Mouse (Mus musculus): ENCODE data around the gene Abcb11. TPM values are rescaled to one million over a fixed set of nuclear protein-coding genes. Genes with fewer than 3 reads are reported as not detected.
A peak's percentile ranks its signal among the peaks of the same experiment; 100 is the strongest.

Abcb11 gene
- total RNA-seq, 1 experiment from 2014 or later: 0.09 TPM

DNA sequence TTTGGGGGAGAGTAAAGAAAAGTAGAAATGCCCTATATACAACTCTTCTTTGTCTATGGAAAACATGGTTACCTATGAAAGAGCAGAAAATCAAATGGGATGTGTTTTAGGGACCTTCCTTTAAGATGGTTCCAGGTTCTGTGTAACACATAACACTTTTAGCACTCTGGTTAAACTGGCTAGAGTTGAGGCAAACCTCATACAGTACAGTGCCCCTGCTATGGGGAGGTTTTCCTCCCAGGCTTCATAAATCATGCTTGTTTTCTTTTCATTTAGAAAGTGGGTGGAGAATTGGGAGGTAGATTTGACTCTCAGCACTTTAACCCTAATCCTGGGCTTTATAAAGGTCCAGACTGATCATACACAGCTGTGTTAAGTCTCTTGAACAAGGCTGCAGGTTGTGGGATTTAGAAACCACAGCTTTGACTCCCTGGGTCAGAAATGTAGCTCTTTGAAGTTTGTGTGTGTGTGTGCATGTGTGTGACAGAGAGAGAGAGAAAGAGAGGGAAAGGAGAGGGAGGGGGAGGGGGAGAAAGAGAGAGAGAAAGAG lies 78.3 kb downstream of the Abcb11 start:
- no peak for DNase-seq

DNA sequence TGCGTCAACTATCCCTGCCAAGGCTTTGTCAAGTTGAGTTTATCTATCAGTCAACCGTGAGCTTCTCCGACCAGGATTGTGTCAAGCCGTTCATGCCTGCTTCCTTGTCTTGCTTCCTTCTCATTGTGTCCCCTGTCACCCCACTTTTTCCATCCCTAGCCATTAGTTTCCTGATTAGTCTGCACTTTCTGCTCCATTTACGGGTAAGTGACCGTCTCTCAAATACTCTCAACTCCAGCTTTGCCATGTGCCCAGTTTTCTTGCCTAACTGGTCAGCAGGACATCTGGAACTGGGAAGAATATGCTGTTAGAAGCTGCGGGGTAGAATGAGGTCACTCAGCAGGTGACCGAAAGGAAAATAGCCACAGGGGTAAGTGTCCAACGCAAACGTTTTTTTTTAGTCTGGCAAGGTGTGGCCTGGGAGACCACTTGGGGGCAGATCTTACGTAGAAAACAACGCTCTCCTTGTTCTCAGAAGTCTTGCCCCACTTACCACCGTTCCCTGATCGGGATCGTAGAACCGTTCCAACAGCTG lies 94.1 kb downstream of the Abcb11 start:
- no peak for DNase-seq

DNA sequence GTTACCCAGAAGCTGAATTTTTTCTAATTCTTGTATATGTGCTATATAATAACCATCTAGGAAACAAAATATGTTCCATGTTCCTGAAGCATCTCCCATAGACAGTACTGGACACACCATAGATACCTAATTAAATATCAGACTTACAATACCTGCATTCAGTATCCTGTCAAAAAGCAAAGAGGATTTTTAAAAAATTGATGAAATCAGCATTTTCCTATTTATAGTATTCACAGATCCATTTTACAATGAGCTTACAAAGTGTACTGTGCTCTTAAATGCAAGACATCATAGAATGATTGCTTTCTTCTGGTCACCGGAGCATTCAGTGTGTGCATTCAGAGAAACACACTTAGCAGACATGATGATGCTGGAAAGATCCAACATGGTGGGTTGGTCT lies 95.3 kb downstream of the Abcb11 start:
- no peak for DNase-seq

DNA sequence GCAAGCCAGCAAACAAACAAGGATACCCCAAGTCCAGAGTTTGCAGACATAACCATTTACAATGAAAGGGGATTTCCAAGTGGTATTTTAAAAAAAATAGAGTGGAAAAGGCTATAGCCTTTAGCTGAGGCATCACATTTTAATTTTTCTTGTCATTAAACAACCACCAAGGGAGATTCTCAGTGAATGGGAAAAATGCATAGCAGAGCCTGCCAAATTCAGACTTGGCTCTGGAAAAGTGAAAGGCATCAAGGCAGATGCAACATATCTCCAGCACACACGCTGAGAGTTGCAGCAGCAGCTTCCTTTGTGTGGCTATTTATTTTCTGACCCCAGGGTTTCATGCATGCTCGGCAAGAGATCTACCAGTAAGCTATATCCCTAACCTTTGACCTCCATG lies 97.5 kb downstream of the Abcb11 start:
- DNase-seq: no peak

DNA sequence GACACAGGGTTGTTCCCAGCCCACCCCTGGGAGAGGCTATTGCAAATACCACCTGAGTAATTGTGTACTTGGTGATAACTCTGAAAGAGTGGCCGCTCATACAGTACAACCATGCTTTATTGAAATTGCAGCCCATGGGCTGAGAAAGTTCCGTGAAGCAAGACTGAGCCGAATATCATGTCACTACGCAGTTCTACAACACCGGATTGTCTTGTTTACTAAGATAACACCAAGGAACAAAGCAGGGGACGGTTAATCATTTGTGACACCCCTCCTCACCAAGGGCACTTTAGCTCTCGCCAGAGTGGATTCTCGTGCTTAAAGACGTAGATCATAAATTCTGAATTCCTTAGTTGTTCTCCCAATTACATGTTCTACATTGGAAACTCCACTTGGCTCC lies 103.1 kb downstream of the Abcb11 start:
- no peak for DNase-seq

DNA sequence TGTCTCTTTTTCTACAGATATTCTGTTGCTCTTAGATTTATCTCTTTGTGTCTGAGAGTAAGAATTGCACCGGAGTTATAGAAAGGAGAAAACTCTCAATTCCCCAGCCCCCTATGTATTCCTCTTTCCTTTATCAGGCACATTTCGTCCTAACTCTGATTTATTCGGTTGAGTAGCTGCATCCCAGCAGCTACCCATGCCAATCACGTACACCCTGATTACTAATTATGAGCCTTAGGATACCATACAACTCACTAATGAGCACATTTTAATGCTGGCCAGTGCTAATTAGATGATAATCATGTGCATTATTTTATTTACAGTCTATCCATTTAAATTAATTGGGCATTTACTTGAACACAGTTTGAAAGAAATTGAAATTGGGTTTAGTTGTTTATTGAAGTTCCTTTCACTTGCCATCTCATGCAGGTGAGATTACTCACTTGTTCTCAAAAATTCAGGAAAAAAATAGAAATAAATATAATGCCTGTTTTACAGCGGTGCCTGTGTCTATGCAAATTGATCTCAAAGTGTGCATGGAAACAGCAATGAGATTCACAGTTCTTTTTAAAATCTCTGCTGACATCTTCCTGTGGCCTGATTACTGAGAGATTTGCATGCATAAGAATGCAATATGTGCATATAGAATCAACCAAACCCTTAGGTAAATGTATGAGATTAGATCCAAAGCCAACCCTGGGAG lies 107.3 kb downstream of the Abcb11 start:
- DNase-seq: no peak

DNA sequence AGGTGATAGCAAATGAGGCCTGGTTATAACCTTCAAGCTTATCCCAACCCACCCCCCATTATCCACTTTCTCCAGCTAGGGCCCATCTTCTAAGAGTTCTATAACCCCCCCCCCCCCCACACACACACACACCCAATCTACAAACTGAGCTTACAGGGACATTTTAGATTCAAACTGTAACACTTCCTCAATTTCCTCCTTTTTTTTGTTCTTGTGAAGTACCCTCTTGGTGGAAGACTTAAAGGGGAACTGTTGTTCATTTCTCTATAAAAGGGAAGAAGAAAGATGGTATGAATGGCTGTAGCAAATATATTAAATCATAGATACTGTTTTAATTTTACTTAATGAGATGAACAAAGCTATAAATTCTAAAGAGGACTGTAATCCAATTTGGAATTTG lies 110.3 kb downstream of the Abcb11 start:
- no peak for DNase-seq

DNA sequence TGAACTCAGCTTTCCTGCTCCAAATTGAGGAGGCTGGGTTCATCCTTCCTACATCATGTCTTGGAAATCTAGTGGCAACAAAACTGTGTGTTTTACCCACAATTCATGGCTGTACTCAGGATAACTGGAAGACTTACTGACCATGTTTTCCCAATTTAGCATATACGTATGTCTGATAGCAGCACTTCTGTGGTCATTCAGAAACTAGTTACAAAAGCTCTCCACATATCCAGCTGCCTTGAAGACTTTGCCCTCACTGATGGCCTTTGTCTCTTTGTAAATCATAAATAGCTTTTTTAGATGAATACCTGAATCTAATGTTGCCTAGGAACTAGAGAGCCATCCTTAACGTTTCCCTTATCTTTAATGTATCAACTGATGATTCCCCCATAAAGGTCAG lies 112.3 kb downstream of the Abcb11 start:
- no peak for DNase-seq

DNA sequence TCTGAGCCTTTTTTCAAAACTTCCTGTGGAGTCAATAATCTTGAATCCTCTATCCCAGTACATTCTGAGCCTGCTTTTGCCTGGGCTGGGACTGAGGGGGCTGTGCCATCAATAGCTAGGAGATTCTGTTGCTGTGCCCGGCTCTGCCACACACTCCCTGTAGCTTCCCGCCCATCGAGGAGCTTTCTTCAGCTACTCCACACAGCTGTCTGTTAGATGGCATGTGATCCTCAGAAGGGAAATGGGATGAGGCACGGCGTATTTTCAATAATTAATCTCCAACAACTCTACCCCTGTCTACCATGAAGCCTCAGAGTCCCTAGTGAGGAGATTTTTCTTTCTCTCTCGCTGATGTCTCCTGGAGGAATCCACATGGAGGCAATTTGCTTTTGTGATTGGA lies 113.8 kb downstream of the Abcb11 start:
- no peak for DNase-seq

DNA sequence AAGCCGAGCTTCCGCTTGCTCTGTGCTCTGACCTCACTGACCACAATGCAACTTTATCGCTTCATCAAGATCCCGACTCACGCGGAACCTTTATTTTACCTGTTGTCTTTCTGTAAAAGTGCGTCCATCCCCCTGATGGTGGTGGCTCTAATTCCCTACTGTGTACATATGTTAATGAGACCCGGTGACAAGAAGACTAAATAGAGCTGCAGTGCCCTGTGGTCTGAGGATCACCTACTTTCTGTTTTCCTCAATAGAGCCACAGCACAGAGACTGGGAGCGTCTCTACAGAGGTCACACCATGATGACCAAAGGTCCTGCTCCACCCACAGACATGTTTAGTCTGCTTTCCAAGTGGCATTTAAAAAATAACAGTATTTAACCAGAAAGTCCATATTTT lies 115.5 kb downstream of the Abcb11 start:
- DNase-seq: no peak

DNA sequence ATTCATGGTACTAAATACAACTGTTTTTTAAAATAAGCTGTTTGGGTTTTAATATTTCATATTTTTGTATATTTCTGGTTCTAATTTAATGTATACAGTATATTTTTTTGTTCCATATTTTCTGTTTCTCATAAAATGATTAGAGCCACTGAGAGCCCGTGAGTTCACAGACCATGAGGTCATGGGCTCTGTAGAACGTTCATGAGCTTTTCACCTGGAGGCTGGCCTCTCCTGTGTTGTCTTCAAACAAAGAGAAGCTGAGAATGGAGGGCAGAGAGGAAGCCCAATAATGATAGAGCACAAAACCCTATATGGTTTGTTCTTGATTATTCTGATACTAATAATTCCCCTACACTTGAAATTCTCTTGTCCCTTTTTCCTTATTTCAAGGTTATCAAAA lies 117.7 kb downstream of the Abcb11 start:
- no peak for DNase-seq

DNA sequence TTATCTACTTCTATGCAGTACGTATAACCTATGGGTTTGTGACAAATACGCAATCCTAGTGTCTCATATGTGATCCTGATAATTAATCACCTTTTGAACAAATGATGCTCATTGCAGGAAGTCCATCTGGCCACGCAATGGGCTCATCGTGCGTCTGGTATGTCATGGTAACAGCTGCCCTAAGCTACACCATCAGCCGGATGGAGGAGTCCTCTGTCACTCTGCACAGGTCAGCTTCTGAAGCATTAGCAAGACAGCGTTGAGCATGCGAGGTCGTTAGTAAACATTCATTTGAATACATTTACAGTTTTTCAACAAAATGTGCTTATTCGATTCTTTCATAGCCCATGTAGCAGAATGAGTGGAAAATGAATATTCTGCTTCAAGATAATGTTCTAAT lies 119.6 kb downstream of the Abcb11 start:
- no peak for DNase-seq

DNA sequence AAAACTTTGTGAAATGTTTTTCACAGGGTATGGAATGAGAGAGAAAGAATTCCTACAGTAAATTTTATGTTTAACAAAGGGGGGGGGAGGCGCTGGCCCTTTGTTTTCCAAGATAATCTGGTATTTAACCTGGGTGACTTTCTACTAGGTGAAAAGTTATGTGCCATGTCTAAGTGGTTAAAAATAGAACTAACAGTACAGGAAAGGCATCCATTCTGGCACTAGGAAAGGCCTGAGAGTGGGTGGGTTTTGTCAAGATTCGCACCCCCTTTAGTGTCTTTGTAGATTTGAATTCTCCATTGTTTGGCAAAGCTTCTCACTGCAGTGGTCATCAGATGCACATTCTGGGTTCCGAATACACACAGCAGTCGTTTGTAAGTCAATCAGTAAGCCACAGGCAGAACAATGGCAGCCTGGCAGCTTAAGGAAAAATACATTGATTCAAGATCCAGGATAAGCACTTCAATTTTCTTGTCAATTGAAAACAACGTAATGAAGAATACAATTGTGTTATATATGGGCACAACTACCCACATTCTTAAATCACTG lies 120.5 kb downstream of the Abcb11 start:
- DNase-seq: no peak

DNA sequence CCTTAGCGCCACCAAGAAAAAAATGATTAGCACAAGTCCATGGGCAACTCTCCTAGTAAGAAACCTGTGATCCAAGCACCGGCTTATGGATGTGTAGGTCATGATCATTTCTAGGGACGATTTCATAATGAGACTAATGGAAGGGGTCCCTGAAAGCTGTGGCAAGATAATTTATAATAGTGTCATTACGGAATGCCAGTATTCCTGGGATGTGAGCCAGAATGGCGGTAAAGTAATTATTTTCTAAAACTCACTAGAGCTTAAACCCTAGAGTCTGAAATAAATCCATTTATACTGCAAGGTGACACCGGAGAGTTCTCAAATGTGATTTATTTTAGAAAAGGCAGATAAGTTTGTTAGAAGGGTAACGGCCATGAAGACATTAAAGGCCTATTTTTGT lies 127.2 kb downstream of the Abcb11 start:
- DNase-seq: no peak

DNA sequence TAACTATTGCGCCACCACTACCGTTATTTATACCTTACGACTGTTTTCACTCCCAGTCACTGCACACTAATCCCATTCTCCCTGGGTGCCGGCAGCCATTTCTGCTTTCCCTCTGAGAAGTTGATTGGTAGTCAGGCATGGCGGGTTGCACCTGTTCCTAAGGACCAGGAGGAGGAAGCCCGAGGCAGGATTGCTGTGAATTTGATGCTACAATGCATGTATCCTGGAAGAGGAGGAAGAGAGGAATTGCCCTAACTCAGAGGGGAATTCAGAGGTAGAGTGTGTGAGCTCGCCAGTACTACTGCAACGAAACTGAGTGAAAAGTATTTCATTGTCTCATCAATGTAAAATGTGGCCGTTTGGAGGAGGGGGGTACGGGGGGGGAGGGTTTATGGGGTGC lies 129.8 kb downstream of the Abcb11 start:
- DNase-seq: no peak

DNA sequence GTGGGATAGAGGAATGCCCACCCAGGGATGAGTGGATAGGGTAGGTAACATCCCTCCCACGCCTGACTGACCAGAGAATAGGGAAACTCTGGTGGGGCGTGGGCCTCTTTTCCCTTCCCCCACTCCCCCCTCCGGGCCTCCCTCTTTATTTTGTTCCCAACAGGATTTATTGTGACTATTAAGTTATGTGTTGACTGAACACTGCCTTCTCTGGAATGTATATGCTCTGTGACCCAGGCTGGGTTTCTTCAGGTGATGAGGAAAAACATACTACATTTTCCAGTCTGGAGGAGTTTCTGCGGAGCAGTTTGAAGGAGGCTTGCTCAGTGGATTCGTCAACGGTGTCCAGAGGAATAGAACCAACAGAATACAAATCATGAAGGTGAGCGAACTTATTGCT lies 131.6 kb downstream of the Abcb11 start, which contains the start of gene G6pc2:
TSS of gene G6pc2 (plus strand) at position 301 of the 400 bp plus-strand sequence.
- DNase-seq: no peak

DNA sequence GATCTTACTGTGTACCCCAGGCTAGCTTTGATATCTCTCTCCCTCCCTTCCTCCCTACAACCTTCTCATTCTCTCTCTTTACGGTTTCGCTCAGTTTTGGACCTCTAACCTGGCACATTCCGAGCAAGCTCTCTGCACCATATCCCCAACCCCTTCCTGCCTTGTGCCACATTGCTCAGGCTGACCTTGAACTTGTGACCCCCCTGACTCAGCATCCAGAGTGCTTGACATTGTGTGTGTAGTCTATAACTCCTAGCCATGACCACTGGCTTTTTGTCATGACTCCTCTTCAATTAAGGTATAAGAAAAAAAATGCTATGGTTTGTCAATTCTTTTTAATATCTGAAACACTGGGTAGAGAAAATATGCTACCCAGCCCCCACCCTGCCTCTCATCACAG lies 132.7 kb downstream of the Abcb11 start:
- no peak for DNase-seq

DNA sequence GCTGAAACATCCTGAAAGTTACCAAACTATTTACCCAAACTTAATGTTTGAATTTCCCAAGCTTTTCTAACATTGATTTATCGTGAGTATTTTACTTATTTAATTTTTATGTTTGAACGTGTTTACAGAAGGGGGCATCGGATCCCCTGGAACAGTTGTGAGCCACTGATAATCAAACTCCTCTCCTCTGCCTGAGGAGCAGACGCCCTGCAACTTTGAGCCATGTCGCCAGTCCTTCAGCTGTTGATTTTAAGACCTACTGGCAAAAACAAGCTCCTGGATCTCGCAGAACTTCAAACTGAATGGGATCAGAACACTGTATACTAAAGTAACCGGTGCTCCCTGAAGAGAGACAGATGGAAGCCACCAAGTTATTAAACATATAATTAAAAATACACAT lies 135.9 kb downstream of the Abcb11 start:
- DNase-seq: no peak

DNA sequence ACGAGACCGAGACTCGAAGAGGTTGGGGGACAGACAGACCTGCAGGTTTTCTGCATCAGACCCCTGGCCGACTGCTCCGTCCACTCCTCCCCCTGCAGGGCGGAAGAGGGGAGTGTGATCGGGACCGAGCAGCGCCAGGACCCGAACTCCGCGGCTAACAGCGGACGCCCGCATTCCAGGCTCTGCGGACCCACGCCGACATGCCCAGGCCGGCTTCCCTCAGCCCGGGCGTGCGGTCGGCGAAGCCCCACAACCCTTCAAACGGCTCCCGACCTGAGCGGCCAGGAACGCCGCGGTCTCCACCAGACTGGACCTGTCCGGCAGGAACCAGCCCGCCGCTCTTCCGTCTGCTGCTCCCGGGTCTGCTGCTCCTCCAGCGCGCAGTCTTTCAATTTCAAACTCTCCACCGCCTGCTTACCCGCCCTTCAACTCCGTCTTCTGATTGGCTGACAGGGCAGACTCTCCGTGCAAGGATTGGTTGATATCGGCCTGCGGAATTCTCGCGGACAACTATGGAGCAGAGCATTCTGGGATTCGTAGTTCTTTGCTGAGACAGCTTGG lies 136.5 kb downstream of the Abcb11 start, which contains the start of gene Spc25:
TSS of gene Spc25 (minus strand) at position 404 of the 561 bp plus-strand sequence.
- peak; percentile 83 for DNase-seq

DNA sequence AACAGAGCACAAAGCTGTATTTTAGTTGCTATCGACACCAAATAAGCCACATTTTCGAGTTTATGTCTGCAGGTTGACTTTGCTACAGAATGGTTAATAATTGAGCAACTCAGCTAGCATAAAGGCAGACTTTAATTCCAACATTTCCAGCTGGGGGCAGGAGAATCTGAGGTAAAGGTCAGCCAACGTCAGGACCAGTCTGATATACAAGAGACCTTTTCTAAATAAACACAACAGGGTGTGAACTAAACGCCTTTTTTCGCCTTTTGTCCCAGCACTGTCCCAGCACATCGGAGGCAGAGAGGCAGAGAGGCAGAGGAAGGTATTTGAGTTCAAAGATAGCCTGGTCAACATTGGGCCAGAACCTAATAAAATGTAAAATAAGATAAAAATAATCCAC lies 137.2 kb downstream of the Abcb11 start:
- DNase-seq: no peak

DNA sequence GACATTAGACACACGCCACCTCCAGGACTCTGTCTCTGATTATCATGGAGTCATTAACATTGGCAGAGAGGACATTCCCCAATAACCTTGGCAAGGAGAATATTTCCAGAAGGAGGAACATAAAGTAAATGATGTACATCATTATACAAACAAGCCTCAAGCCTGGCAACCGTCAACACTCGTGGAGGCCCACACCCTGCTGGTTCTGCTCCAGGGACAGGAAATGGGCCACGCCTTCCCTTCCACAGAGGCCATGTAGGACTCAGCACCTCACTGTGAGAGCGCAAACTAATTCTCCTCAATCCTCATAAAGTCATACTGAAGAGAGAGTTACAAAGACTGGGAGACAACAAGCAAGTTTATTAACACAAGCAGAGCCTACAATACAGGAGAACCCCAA lies 148.9 kb downstream of the Abcb11 start:
- DNase-seq: no peak

DNA sequence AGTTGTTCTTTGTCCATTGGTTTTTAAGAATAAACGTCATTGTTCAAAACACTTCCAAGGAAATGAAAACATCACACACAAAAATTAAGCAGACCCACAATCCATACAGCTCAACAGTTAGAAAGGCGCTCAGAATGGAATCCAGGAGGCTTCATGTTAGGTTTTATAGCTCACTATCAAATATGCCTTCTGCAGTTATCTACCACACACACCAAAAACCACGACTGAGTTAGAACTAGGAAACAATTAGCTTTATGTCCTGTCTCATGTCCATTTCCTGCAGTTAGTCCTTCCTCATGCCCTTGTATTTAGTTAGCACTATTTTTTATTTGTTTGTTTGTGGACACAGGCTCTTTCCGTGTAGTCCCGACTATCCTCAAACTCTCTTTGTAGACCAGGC lies 151.4 kb downstream of the Abcb11 start:
- DNase-seq: no peak

DNA sequence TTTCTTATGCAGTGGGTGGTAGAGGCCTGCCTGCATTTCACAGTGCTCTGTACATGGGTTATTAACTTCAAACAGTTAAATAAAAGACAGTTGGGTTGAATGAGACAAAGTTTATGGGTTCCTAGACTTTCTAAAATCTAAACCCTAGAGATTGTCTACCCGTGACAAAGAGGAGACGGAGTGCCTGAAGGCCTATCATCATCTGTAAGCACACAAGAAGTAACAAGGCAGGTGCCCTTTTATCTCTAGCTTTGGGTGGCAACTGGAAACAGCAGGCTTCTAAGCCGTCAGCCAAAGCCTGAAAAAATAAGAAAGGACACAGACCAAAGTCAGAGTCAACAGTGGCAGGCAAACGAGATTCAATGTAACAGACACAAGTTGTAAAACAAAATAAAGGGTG lies 153.2 kb downstream of the Abcb11 start:
- DNase-seq: no peak

DNA sequence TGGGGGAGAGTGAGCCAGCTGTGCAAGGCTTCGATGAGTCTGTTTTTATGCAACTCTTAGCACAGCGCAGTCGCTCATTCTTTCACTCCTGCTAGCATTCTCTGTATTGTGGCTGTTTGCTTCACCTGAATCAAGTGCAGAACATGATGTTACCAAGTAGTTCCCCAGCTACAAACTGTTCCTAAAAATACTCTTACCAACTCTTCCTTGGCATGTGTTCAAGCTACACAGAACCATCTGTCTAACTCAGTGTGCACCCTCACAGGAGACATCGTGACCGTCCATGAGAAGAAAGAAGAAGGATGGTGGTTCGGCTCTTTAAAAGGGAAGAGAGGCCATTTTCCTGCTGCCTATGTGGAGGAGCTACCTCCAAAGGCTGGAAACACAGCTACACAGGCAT lies 153.7 kb downstream of the Abcb11 start:
- no peak for DNase-seq
